Mouse (Mus musculus) erythroblast, embryonic 14.5 days (primary cell): ENCODE results near the gene Gpt2. TPM values are rescaled to one million over a fixed set of nuclear protein-coding genes. Genes with fewer than 3 reads are reported as not detected.

Experiments used
- H3K27me3 ChIP-seq: 2 replicates; pipeline ENCODE4 v1.6.1; 2012; ENCODE audit warnings: inconsistent platforms; ENCODE audit not compliant: control insufficient read depth
- H3K36me3 ChIP-seq: 2 replicates; pipeline ENCODE4 v1.6.1; 2012; ENCODE audit warnings: mild to moderate bottlenecking, inconsistent platforms; ENCODE audit not compliant: control insufficient read depth
- H3K4me1 ChIP-seq: 2 replicates; pipeline ENCODE4 v1.6.1; 2012; ENCODE audit warnings: inconsistent platforms; ENCODE audit not compliant: control insufficient read depth
- H3K4me3 ChIP-seq: replicated peaks from 2 replicates; pipeline ENCODE3; 2012; ENCODE audit warnings: moderate library complexity, mild to moderate bottlenecking, inconsistent platforms
- H3K9me3 ChIP-seq: 2 replicates; pipeline ENCODE4 v1.6.1; 2012; ENCODE audit warnings: low read length, inconsistent platforms, mixed read lengths; ENCODE audit not compliant: control insufficient read depth
- GATA1 ChIP-seq: IDR thresholded peaks from 2 replicates; pipeline ENCODE4 v1.6.1; 2012; ENCODE audit warnings: low read length, inconsistent platforms, mixed read lengths
- TAL1 ChIP-seq: IDR thresholded peaks from 3 replicates; pipeline ENCODE4 v1.6.1; 2012; ENCODE audit warnings: low read length, inconsistent platforms, mixed read lengths
- polyA plus RNA-seq: library from polyadenylated mRNA; stranded (reverse); fragments of >175 nt; gene quantifications from 2 replicates; pipeline ENCODE4 v1.2.3, GENCODE M21; 2012

Gpt2 gene
- polyA plus RNA-seq, 1 experiment, result not detected

DNA sequence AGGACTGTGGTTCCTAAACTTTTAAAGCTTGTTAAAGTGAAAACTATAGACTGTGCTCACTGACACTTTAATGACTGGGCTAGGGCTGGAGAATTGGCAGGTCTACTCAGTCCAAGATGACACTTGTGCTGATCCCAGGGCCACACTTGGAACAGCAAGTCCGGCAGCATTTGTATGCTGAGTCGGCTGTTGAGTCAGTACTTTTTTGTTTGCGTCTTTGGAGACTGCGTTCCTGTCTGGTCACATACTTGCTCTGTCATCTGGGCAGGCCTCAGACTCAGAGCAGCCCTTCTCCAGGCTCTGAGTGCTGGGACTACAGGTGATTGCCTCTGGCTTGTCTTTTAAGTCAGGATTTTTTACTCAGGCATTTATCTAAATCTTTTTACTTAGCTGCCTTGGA, 20.9 kb downstream of the Gpt2 start:
- Histone ChIP-seq H3K9me3 (no peaks in the 10 kb centered on the region), H3K36me3 (peaks cover 6% of the 10 kb centered on the region; the same call in 1 of the 2 replicates), H3K4me3 (no peak overlapping the region), H3K4me1 (no peaks in the 10 kb centered on the region), H3K27me3 (no peaks in the 10 kb centered on the region)
- no peak for TF ChIP-seq GATA1
- no peak for TF ChIP-seq TAL1

DNA sequence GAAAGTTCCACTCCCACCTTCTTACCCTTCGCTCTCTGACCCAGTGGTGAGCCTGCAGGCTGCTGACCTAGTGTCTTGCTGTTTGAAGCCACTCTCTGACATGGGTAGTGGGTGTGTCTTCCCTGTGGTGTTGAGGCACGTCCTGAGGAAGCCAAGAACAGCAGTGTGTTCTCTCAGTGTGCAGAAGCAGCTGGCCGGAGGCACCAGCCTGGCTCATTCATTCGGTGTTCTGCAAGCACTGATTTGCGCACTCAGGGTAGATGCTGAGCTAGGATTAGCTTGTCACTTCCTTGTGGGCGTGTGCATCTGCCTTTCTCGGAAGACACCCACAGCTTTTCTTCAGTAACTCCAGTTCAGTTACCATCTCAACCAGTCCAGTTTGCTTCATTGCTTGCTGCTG, 23.0 kb downstream of the Gpt2 start:
- TF ChIP-seq GATA1 (no peak), TAL1 (no peak)
- H3K36me3 ChIP-seq, result peaks cover 7% of the 10 kb centered on the region; the same call in 1 of the 2 replicates
- H3K4me3 ChIP-seq, result no peak overlapping the region
- H3K27me3 ChIP-seq, result no peaks in the 10 kb centered on the region
- H3K9me3 ChIP-seq, result no peaks in the 10 kb centered on the region
- H3K4me1 ChIP-seq, result no peaks in the 10 kb centered on the region

DNA sequence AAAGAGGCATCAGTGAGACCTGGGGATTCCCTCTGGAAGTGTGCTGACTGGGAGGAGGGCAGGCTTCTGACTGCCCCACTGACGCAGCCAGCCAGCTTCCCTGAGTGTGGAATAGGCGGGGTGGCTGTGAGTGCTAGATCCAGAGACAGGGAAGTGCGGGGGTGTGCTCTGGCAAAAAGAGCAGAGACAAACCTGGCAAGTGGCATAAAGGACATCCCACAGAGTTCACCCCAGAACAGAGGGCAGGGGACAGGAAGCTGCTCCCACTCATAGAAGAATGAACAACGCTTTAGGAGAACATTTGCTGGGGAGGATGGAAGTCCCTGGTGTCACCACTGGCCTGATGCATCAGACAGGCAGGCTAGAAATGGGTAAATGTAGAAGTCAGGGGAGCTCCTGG, 25.0 kb downstream of the Gpt2 start:
- H3K36me3 ChIP-seq, result peaks cover 7% of the 10 kb centered on the region; the same call in 1 of the 2 replicates
- H3K4me1 ChIP-seq, result no peaks in the 10 kb centered on the region
- no peaks in the 10 kb centered on the region for H3K27me3 ChIP-seq
- no peak overlapping the region for H3K4me3 ChIP-seq
- TF ChIP-seq GATA1, result no peak
- no peak for TF ChIP-seq TAL1
- H3K9me3 ChIP-seq, result no peaks in the 10 kb centered on the region

DNA sequence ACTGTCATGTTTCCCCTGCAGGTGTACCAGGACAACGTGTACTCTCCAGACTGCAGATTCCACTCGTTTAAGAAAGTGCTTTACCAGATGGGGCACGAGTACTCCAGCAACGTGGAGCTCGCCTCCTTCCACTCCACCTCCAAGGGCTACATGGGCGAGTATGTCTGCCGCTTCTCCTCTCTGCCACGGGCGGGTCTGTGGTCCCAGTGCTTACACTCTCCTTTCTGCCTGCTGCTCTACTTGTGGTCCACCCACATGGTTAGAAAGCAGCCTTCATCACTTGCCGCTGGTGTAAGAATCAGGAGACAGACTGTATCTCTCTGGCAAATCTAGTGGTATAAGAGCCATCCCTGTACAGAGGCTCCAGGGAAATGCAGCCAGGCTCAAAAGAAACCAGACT, 25.6 kb downstream of the Gpt2 start:
- H3K36me3 ChIP-seq, result peaks cover 7% of the 10 kb centered on the region; the same call in 1 of the 2 replicates
- no peak overlapping the region for H3K4me3 ChIP-seq
- H3K27me3 ChIP-seq, result no peaks in the 10 kb centered on the region
- TF ChIP-seq GATA1 (no peak), TAL1 (no peak)
- no peaks in the 10 kb centered on the region for H3K9me3 ChIP-seq
- H3K4me1 ChIP-seq, result no peaks in the 10 kb centered on the region

DNA sequence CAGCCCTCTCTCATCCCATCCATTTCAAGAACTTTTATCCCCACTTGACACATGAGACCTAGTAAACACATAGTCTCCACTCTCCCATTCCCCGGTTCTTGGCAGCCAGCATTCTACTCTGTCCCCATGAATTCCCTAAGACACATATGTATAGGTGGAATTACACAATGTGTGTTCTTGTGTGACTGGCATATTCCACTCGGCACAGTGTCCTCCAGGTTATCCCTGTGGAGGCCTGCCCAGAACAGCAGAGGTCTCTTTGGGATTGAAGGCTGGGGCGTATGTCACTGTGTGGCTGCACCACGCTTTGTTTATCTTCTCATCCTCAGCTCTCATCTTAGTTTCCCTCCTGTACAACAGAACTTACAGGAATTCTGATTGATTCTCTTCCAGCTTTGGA, 28.2 kb downstream of the Gpt2 start:
- Histone ChIP-seq H3K9me3 (no peaks in the 10 kb centered on the region), H3K4me3 (no peak overlapping the region), H3K4me1 (no peaks in the 10 kb centered on the region), H3K36me3 (peaks cover 7% of the 10 kb centered on the region; the same call in 1 of the 2 replicates), H3K27me3 (no peaks in the 10 kb centered on the region)
- TF ChIP-seq TAL1 (no peak), GATA1 (no peak)

DNA sequence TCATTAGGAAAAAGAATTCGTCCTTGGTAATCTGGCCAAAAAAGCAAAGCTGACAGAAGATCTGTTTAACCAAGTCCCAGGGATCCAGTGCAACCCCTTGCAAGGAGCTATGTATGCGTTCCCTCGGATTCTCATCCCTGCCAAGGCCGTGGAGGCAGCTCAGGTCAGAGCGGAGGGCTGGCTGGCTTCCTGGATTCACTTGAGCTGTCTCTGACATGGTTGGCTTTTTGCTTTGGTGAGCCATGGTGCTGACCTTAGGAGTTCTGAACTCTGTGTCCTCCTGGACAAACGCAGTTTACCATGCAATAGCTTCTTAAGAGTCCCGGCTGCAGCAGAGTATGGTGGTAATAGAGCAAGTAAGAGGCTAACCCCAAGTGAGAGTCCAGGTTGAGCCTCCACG, 29.0 kb downstream of the Gpt2 start:
- H3K27me3 ChIP-seq, result no peaks in the 10 kb centered on the region
- H3K4me1 ChIP-seq, result no peaks in the 10 kb centered on the region
- H3K9me3 ChIP-seq, result no peaks in the 10 kb centered on the region
- peaks cover 7% of the 10 kb centered on the region; the same call in 1 of the 2 replicates for H3K36me3 ChIP-seq
- TF ChIP-seq TAL1 (no peak), GATA1 (no peak)
- H3K4me3 ChIP-seq, result no peak overlapping the region

DNA sequence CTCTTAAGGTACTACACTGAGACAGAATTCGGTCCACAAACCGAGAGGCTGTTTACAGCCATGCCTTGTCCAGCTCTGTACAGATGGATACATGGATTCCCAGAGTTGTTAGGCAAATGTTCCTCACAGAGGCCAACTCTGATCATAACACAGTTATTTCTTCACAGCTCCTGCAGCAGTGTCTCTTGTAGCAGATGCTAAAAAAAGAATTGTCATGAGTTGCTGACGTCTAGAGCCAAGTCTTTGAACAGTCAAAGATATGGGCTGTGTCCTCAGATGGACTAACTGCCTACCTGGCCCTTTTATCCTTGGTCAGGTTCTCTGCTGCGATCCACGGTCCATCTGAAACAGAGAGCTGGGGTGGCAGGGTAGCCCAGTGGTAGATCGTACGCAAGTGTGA, 31.7 kb downstream of the Gpt2 start:
- Histone ChIP-seq H3K27me3 (no peaks in the 10 kb centered on the region), H3K4me3 (no peak overlapping the region), H3K36me3 (peaks cover 4% of the 10 kb centered on the region; the same call in 1 of the 2 replicates), H3K4me1 (no peaks in the 10 kb centered on the region), H3K9me3 (no peaks in the 10 kb centered on the region)
- TF ChIP-seq GATA1 (no peak), TAL1 (no peak)

DNA sequence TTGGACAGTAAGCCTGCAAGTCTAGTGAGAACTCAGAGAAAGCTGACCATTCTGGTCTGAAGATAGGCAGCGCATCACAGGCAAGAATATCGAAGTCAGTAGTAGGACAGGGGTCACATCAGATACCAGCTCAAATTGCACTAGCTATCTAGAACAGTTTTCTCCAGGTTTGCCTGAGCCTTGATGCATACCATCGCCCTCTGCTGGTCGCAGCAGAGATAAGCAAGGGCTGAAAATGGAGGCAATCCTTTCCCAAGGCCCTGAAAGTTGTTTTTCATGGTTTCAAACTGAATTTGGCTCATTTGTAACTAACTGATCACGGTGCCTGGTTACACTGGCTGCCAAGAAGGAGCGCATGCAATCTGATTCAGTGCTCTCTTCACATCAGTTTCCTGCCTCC, 33.7 kb downstream of the Gpt2 start:
- H3K36me3 ChIP-seq, result no peaks in the 10 kb centered on the region; the same call in 1 of the 2 replicates
- no peak for TF ChIP-seq GATA1
- no peak for TF ChIP-seq TAL1
- H3K4me1 ChIP-seq, result no peaks in the 10 kb centered on the region
- no peaks in the 10 kb centered on the region for H3K27me3 ChIP-seq
- H3K4me3 ChIP-seq, result no peak overlapping the region
- H3K9me3 ChIP-seq, result no peaks in the 10 kb centered on the region

DNA sequence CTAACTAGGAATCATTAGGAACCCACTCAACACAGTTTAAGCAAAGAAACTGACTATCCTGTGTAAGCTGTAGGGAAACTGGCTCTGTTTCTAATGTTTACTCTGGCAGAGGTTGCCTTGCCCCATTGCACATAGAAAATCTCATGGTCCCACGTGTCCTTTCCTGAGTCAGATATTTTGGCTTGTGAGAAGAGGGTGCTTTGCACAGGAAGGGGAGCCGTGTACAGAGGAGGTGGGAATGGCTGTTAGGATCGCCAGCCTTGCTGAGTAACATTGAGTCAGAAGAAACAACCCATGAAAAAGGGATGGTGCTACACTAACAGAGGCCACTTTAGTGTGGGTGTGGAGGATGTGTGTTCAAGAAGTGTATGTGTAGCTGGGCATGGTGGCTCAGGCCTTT, 36.6 kb downstream of the Gpt2 start:
- TF ChIP-seq TAL1 (no peak), GATA1 (no peak)
- Histone ChIP-seq H3K4me3 (no peak overlapping the region), H3K4me1 (peaks cover 8% of the 10 kb centered on the region), H3K36me3 (peaks cover 12% of the 10 kb centered on the region), H3K27me3 (no peaks in the 10 kb centered on the region), H3K9me3 (no peaks in the 10 kb centered on the region)

DNA sequence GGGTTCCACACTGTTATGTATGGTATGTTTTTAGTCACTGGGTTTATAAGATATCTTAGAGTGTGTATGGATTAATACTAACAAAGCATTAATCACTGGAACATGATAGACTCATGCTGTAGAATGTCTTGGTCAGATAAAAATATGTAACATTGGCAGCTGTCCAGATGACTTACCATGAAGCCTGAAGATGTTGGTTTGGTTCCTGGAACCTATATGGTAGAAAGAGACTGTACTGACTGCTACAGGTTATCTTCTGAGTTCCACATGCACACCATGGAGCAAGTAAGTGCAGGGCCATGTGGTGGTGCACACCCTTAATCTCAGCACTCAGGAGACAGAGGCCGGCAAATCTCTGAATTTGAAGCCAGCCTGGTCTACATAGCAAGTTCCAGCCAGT, 38.3 kb downstream of the Gpt2 start:
- Histone ChIP-seq H3K27me3 (no peaks in the 10 kb centered on the region), H3K4me3 (no peak overlapping the region), H3K36me3 (peaks cover 29% of the 10 kb centered on the region), H3K9me3 (no peaks in the 10 kb centered on the region), H3K4me1 (peaks cover 8% of the 10 kb centered on the region)
- TF ChIP-seq GATA1 (no peak), TAL1 (no peak)
